Mouse (Mus musculus) c-Kit-positive CD71-positive TER-119-negative erythroid progenitor cells, embryonic 14.5 days (primary cell): ENCODE measurements around the gene Gm20503.

Experiments
- DNase-seq: peaks from one replicate; pipeline ENCODE4 v3.0.0-alpha.2; 2013; ENCODE audit warnings: low read depth

The Gm20503 gene

DNA sequence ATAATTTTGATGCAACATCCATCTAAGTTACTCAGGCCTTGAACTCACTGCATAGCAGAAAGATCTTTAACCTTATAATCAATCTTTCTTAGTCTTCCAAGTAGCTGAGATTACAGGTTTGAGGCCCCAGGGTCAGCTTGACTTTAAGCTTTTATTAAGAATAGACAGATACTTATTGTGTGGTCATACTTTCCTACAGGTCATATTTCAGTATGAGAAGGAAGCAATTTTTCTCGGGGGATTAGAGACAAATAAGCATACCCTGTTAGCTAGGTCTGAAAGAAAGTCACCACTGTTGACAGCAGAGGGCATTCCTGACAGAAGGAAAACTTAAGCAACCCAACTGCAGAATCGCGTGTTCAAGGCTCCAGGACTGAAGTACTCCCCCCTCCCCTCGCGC lies 5.0 kb downstream of the Gm20503 start:
- DNase-seq, result no peak

DNA sequence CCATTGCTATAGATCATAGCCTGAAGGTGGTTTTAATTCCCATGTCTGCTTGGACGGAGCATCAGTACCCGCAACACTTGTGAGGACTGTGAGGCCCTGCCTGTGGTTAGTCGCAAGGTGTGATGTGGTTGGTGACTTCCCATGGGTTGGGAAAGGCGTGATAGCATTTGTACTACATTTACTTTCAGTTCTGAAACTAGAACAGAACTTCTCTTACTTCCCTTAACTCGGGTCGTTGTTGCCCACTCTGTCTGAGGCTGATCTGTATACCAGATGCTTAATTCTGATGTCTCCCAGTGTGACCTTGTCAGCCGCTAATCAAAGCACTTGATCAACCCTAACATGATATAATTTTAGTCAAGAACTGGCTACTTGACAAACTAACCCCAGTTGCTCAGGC lies 6.2 kb downstream of the Gm20503 start:
- DNase-seq, result no peak

DNA sequence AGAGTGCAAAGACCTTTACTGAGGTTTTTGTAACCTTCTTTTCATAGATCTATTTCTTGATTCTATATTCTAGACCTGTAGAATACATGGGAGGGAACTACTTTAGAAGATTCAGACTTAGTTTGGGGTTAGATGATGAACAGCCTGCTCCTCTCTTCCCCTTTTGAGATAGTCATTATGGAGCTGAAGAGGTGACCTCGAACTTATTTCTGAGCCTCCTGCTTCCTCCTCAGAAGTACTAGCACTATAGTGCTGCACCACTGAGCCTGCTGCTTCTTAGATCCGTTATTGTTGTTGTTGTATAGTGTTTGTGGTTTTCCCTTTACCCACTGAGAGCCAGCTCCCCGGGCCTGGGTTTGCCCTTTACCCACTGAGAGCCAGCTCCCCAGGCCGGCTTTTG lies 6.7 kb downstream of the Gm20503 start:
- no peak for DNase-seq

DNA sequence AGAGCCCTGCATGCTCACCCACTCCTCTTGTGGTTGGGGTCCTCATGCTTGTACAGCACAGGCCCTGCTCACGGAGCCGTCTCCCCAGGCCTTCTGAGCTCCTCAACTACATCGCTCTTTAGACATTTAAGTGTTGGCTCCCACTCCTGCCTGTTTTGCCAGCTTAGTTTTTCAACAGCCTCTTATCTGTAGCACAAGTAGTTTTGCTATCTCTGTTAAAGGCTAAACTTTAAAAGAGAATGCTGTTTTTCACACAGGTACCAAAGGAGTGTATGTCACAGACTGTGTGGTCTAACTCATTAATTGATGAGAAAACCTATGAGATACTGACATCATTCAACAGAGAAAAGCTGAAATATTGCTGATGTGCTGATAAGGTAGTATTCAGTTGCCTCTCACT lies 8.4 kb downstream of the Gm20503 start:
- DNase-seq, result no peak

DNA sequence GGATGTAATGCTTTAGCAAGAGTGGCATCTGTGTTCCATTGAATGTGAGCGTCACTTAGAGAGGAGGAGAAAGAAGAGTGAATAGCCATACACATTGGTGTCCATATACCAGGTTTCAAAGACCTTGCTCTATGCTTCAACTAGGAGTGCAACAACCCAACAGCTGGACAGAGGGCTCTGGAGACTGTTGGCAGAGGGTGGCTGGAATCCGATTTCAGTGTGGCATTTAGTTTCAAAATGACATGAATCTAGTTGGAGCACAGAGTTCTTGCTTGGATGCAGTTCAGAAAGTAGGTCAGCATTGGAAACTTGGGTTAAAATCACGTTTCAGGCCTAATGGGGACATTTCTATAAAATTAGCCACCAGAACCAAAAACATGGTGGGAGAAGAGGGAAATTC lies 12.2 kb downstream of the Gm20503 start:
- DNase-seq, result no peak

DNA sequence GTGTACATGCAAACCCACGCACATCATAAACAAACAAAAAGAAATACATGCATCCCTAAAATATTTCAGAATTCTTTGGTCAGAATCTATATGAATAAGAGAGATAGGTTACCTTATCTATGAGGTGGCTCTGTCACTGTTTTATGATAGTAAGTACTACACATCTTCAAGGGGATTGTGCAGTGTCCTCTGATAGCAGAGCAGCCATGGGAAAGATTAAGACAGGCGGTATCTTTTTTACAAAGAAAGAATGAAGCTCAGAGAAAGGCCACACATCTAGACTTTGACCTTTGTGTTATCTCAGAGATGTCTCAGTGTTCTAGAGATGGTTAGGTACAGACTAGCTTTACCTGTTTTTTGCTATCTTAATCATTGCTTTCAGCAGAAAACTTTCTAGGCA lies 13.9 kb downstream of the Gm20503 start:
- no peak for DNase-seq

DNA sequence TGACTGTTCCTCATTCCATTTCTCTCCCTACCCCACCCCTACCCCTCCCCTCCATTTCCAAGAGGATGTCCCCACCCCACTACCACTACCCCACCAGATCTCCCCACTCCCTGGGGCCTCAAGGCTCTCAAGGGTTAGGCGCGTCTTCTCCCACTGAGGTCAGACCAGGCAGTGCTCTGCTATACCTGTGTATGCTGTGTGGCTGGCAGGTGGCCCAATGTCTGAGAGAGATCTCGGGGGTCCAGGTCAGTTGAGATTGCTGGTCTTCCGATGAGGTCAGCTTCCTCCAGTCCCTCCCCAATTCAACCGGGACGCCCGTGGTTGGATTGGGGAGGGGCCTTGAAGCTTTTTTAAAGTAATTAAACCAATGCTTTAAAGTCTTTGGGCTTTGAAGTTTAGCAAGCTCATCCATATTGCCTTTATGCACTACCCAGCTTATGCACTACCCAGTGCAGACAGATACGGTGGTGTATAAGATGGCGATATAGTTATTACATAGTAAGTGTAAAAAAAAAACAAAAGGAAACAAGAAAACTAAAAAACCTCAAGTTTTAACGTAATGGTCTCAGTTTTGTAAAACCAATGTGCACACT lies 31.4 kb downstream of the Gm20503 start:
- DNase-seq, result no peak

DNA sequence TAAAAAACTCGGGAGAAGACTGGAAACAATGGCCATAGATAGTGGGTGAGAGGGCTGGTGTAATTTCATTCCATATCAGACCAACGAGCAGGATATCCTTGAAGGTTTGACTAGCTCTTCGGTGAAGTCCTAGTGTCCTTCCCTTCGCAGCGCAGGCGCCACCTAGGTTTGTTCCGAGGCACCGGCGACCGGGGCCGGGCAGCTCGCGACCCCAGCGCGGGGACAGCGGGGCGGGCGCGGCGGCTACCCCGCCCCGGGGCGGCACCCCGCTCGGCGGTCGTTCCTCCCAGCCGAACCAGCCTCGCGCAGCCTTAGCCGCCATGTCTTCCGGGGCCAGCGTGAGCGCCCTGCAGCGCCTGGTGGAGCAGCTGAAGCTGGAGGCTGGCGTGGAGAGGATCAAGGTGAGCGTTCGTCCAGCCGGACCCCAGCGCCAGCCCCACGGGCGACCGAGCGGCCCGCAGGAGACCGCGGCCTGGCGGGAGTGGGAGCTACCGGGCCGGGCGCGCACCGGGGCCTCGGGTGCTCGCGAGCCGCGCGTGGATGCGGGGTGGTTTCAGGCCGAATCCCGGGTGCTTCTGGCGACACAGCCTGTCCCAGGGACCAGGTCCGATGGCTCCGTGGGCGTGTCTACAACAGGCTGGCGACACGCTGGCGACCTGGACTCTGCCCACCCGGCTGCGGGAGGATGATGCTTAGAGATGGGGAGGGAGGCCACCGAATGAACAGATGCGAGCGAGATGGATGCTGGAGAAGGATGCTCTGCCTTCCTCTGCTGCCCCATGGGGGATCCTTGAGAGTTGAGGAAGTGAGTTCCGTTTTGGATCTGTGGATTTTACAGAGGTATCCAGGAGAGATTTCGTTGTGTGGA lies 32.1 kb downstream of the Gm20503 start, which contains the start of gene Gng10:
Gng10 (plus strand) TSS at position 171 of the 868 bp plus-strand sequence.
- peak; percentile 40 for DNase-seq

DNA sequence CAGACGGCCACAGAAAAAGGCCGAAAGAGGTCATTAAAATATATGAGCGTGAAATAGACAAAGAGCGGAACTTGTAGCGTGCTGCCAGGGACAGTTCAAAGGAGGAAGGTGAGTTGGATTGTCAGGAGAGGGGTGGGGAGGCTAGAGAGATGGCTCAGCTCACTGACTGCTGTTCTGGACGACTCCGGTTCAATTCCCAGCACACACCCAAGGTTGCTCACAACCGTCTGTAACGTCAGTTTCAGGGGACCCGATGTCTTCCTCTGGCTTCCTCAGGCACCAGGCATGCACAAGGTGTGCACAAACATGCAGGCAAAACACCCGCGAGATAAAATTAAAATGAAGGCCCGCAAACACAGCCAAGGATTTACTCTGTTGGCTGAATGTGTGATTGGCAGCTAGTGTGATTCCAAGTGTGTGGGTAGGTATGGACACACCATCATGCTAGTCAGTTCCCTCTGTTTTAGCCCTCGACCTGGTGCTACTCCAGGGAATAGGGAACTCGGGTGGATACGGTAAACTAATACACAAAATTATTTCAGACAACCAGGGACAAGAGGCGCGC lies 32.9 kb downstream of the Gm20503 start:
- DNase-seq, result no peak

DNA sequence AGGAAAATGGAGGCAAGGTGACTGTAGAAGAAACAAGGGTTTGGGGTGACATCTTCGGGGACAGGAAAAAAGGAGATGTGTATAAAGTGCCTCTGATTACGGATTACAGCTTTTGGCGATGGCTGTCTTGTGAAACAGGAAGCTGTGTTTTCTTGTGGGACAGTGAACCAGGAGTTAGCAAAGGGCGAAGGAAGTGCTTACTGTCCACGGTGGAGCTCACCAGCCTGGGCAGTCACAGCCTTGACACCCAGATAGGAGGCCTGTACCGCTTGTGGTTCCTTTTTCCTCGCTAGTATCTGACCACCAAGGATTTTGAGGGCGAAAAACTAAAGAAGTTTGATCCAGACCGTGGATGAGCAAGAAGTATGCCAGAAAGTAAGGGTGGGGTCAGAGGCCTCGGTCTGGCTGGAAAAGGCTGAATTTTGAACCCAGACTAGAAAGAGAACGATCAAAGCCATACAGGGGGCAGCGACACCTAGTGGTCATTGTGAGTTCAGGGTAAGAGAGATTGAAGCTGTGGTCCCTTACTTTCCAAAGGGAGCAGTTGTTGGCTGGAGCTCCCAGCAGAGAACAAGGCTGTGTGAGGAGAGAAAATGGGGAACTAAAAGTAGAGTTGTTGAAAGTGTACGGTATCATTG lies 33.6 kb downstream of the Gm20503 start:
- peak; percentile 89 for DNase-seq

DNA sequence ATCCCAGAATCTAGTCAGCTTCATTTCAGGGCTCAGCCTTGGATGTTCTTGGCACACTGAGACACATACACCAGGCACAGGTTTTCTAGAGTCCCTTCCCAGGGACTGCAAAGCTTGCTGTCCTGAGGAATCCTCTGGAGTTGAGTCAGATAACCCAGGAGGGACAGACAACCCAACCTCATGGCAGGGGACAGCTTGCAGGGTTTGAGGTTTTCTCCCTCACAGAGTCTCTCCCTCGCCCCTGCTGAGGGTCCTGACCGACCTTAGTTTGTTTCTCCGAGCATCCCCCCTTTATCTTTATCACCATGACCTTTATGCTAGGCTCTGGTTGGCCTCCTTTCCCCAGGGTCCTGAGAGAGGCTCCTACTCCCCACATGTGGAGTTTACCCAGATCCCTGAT lies 34.5 kb downstream of the Gm20503 start:
- DNase-seq, result no peak

DNA sequence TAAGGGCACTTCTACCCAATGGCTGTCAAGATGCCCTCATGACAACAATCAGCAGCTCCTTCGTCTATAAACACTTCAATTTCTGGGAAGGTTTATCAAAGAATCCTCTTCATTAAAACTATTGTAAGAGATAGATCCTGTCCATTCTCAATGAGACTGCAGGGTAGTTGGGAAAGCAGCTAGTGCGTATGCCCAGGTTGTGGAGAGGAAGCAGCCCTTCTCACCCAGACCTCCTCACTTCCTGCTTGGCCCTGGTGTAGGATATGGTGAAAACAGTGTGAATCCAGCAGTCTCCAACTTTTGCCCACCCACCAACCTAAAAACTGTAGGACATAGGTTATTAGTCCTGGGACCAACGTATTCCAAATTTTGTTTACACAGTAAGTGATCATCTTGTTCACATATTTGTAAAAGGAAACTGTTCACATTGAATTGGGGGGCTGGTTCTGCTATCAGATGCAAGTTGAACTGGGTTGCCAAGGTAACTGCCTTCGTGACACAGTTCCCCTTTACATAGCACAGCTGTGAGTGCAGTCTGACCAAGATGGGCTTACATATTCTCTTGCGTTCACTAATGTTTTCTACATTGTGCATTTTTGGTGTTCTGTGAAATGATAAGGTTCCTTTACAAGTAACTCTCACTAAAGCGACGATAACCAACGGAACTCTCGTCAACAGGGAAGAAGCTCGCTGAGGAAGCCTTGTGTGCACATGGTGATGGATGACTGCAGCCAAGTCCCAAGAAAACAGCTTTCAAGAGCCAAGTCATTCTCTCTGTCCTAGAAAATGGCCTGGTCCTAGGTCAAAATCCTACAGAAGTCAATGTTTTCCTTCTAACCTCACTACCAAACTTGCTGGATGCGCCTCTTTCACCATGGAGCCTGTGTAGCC lies 37.6 kb downstream of the Gm20503 start:
- DNase-seq, result no peak

DNA sequence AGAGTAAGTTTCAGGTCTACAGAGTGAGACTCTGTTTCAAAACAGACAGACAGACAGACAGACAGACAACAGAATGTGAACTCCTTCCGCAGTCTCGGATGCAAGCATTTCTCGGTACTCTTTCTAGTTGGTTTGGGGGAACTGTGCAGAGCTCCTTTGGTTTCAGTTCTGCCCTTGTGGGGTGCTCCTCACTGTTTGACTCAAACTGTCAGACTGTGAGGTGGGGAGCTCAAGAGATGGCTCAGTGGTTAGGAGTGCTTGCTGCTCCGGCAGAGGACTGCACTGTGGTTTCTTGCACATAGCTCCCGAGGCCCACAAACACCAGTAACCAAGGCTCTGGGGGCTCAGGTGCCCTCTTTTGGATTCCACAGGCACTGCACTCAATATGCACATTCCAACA lies 40.1 kb downstream of the Gm20503 start:
- no peak for DNase-seq

DNA sequence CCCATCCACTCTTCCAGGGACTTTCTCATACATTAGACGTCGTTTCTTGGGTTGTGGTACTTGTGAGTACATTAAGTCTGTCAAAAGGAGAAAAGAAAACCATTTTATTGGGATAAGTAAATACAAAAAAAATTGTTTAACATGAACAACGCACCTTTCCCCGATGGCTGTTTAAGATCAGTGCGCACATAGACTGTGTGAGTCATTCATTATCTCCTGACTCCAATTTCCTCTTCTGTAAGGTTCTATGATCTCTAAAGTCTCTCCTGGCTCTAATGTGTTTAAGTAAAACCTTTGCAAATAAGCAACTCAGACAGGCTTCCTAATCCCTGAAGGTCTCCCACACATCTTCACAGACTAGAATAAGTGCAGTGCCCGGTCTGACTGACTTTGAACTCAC lies 40.9 kb downstream of the Gm20503 start:
- DNase-seq, result no peak

DNA sequence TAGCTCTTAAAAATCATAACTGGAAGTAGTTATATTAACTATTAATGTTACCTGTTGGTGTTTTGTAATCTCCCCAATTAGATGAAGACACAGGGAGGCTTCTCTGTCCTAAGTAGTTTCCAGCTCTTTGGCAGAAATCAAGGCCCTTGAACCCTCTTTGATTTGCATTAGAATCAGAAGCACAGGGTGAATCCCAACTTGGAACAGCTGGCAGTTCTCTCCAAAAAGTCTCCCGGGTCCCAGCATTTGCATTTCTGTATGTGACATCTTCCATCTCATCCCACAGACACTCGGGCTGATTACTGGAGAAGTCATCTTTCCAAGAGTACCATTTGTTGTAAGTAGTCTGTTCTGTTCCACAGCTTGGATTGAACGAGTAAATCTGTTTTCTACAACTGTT lies 44.2 kb downstream of the Gm20503 start:
- no peak for DNase-seq

DNA sequence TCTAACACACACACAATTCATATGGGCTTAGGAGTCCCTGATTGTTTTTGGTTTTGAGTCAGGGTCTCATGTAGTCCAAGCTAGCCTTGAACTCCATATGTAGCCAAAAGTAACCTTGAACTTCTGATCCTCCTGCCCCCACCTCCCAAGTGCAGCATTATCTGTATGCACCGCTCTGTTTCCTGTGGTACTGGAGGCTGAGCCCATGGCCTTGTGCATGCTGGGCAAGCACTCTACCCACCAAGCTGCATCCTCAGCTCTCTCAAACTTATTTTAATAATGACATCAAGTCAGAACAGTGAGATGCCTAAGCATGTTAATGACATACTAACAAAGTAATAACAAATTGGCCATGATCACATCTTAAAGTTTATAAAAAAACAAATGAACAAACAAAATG lies 48.1 kb downstream of the Gm20503 start:
- DNase-seq, result no peak

DNA sequence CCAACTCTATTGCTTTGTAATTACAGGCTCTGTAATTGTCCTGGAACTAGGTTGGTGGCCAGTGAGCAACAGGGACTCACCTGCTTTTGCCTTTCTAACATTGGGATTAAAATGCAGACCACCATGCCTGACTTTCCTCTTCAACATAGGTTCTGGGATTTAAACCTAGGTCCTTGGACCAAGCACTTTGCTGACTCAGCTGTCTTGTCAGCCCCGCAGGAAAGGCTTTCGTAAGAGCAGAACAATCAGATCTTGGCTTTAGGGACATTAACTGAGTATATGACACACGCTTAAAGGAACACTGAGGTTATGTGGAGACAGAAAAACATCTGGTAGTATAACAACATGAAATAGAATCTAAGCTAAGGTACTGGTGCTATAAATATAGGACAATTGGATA lies 54.9 kb downstream of the Gm20503 start:
- DNase-seq, result no peak

DNA sequence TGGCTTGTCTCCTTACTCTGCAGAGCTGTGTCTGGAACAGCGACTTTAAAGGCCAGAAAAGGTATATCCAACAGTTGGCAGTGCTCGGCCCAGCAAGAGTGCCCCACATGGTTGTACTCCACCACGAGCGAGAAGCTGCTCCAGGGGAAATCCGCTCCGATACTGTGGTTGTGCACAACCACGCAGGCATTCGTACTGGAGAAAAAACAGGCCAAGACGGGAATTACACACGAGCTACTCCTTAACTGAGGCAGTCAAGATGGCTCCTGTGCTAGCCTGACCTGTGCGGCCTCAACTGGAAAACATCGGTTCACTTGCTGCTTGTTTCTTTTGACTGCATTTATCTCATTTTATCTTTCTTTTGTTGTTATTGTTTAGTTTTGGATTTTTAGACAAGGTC lies 59.5 kb downstream of the Gm20503 start:
- DNase-seq, result no peak

DNA sequence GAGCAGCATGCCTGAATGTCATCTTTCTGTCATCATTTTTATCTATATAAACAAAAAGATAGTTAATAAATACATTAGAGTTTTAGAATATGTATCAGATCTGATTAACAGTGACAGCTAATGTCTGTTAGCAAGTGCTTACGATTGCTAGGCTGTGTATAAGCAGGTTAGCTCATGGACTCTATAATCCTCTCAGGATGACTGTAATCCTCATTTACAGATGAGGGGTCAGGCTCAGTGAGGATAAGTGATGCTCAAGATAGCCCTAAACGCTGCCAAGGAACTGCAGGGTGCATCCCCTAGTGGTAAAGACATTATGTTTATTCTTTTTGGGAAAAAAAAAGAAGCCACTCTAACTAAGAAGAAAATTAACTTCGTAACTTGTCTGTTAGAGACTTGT lies 66.3 kb downstream of the Gm20503 start:
- no peak for DNase-seq

DNA sequence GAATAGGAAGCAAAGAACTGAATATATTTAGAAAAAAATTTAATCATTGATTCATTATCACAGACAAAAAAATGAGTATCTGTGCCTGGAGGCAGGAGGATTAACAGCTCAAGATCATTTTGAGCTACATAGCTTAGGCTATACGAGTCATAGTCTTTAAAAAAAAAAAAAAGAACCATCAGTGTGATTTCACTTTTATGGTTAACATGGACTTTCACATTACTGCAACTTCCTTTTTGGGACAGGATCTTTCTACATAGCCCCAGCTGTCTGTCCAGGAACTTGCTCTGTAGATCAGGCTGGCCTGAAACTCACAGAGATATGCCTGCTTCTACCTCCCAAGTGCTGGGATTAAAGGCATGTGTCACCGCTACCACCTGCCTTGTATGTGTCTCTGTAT lies 80.4 kb downstream of the Gm20503 start:
- no peak for DNase-seq

DNA sequence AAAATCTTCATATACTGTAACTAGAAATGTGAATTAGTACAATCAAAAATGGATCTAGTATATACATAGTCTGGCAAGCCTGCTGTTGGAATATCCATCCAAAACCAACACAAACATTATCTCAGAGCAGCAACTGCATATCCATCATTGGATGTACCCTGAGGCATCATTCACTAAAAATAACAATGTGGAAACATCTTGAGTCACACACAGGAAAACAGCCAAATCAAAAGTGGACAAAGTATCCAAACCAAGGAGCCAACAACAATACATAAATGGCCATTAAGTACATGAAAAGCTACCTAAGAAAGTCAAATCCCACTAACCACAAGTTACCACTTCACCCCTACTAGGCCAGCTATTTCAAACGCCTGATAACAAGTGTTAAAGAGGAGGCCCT lies 86.4 kb downstream of the Gm20503 start:
- DNase-seq, result no peak
